Mouse (Mus musculus) neural tube, embryonic 13.5 days (tissue): Measurements from ENCODE around the gene Cdhr5. TPM values are rescaled to one million over a fixed set of nuclear protein-coding genes. Genes with fewer than 3 reads are reported as not detected.

ENCODE experiments used
- ATAC-seq: fragments of 200-750 bp; cut with Nextera tagmentation; 2 replicates; pipeline ENCODE4 v1.8.0; 2017; ENCODE audit warnings: low read depth, mild to moderate bottlenecking, moderate TSS enrichment, moderate library complexity
- H3K27ac ChIP-seq: fragments of 300-500 bp; sonication (generic); replicated peaks from 2 replicates; pipeline ENCODE4 v1.5.1; 2015; ENCODE audit warnings: moderate library complexity, mild to moderate bottlenecking, inconsistent platforms
- H3K27me3 ChIP-seq: fragments of 300-500 bp; sonication (generic); 2 replicates; pipeline ENCODE4 v1.6.1; 2015; ENCODE audit warnings: mild to moderate bottlenecking, inconsistent platforms
- H3K36me3 ChIP-seq: fragments of 300-500 bp; sonication (generic); 2 replicates; pipeline ENCODE4 v1.6.1; 2015; ENCODE audit warnings: mild to moderate bottlenecking, inconsistent platforms
- H3K4me1 ChIP-seq: fragments of 300-500 bp; sonication (generic); replicated peaks from 2 replicates; pipeline ENCODE4 v1.6.1; 2015; ENCODE audit warnings: inconsistent platforms
- H3K4me2 ChIP-seq: fragments of 300-500 bp; sonication (generic); 2 replicates; pipeline ENCODE4 v1.6.1; 2015; ENCODE audit warnings: inconsistent platforms, mild to moderate bottlenecking, moderate library complexity
- H3K4me3 ChIP-seq: fragments of 300-500 bp; sonication (generic); 2 replicates; pipeline ENCODE4 v1.5.1; 2015; ENCODE audit warnings: mild to moderate bottlenecking, inconsistent platforms
- H3K9ac ChIP-seq: fragments of 300-500 bp; sonication (generic); 2 replicates; pipeline ENCODE4 v1.6.1; 2015; ENCODE audit warnings: moderate library complexity, mild to moderate bottlenecking, inconsistent platforms
- H3K9me3 ChIP-seq: fragments of 300-500 bp; sonication (generic); 2 replicates; pipeline ENCODE4 v1.6.1; 2016; ENCODE audit warnings: inconsistent platforms
- WGBS: fragments of 180-500 bp; shearing (Covaris S2); methylation state at CpG from one replicate; pipeline ENCODE4 v1.1.7; 2015; 5-methylcytosine and 5-hydroxymethylcytosine counted together
- polyA plus RNA-seq: library from polyadenylated mRNA; unstranded; fragments of >200 nt; fragmentation: Nextera tagmentation; extraction: Ambion mirVana; gene quantifications from 2 replicates; pipeline ENCODE4 v1.2.1, GENCODE M21; 2015

The Cdhr5 gene
- not detected in 2 replicates for polyA plus RNA-seq

DNA sequence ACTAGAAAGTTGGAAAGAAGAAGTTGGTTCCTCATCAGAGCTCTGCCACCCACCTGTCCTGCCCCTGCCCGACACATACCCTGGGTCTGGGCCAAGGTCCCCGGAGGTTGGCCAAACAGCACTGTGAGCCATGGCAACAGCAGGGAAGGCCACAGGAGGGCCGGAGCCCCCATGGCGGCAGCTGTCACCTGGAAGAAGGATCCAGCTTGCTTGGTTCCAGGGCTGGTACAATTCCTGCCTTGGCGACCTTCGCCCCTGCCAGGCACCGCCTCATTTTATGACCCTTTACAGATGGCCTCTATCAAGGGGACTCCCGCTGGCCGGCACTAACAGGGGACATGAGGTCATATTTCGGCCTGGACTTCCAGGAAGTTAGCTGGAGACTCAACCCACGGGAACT is at the start of gene Cdhr5:
Gene Cdhr5 (minus strand): TSS at position 241 of the 400 bp plus-strand sequence.
- Histone ChIP-seq H3K4me2 (no peak within 1 kb of the TSS), H3K9ac (no peak within 1 kb of the TSS; the same call in 1 of the 2 replicates), H3K27me3 (peaks cover 28% of the 10 kb centered on the region), H3K4me1 (peaks cover 11% of the 10 kb centered on the region; the same call in 1 of the 2 replicates), H3K36me3 (no peaks in the 10 kb centered on the region), H3K4me3 (no peak within 1 kb of the TSS), H3K27ac (no peak within 1 kb of the TSS), H3K9me3 (no peaks in the 10 kb centered on the region)
- no peak for ATAC-seq
- 22% methylated on average over 11 of the region's 11 CpGs for WGBS

- ATAC-seq: no peak
- H3K4me3 ChIP-seq: no peak overlapping the region
- peaks cover 39% of the 10 kb centered on the region for H3K4me1 ChIP-seq
- H3K9me3 ChIP-seq: no peaks in the 10 kb centered on the region
- peak overlapping the region; percentile 16; the same call in 1 of the 2 replicates for H3K4me2 ChIP-seq
- no peak overlapping the region for H3K9ac ChIP-seq
- no peak overlapping the region for H3K27ac ChIP-seq
- peaks cover 43% of the 10 kb centered on the region for H3K36me3 ChIP-seq
- H3K27me3 ChIP-seq: no peaks in the 10 kb centered on the region
- 90% methylated on average over 1 of the region's 1 CpGs for WGBS
Measured at GRCm38 (mm10) chr7:141324686-141325085, 48.1 kb upstream of the Cdhr5 start.

GRCm38 (mm10) chr7:141319446-141319845 is 42.9 kb upstream of the Cdhr5 start:
- 81% methylated on average over 2 of the region's 2 CpGs for WGBS
- Histone ChIP-seq H3K9ac (no peak overlapping the region), H3K4me2 (no peak overlapping the region), H3K27me3 (no peaks in the 10 kb centered on the region), H3K9me3 (no peaks in the 10 kb centered on the region), H3K4me1 (peaks cover 5% of the 10 kb centered on the region), H3K36me3 (peaks cover 96% of the 10 kb centered on the region), H3K4me3 (no peak overlapping the region), H3K27ac (no peak overlapping the region)
- ATAC-seq: no peak

GRCm38 (mm10) chr7:141317619-141318132 is 41.1 kb upstream of the Cdhr5 start:
- Histone ChIP-seq H3K36me3 (peaks cover 99% of the 10 kb centered on the region), H3K4me3 (no peak overlapping the region), H3K27ac (no peak overlapping the region), H3K9ac (no peak overlapping the region), H3K27me3 (no peaks in the 10 kb centered on the region), H3K9me3 (no peaks in the 10 kb centered on the region), H3K4me1 (no peaks in the 10 kb centered on the region), H3K4me2 (no peak overlapping the region)
- WGBS: 88% methylated on average over 1 of the region's 1 CpGs
- no peak for ATAC-seq

DNA sequence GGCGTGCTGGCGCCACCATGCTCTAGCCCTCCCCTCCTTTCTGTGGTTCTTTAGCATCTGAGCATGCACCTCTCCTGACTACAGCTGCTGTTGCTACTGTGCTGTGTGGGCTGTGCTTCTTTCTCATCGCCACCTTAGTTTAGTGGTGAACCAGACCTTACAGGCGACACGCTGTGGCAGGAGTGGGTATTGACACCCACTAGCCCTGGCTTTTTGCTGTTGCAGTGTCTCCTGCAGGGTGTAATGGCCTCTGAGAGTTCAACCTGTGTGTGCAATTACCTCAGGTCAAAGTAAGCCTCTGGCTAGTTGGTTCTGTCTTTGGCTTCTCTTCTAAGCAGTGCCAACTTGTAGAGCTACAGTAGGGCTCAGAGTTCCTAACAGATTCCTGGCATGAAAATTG is 39.4 kb upstream of the Cdhr5 start:
- Histone ChIP-seq H3K27me3 (no peaks in the 10 kb centered on the region), H3K9me3 (no peaks in the 10 kb centered on the region), H3K4me1 (no peaks in the 10 kb centered on the region), H3K4me2 (no peak overlapping the region), H3K27ac (no peak overlapping the region), H3K4me3 (no peak overlapping the region), H3K9ac (no peak overlapping the region), H3K36me3 (peaks cover 99% of the 10 kb centered on the region)
- ATAC-seq: no peak
- 88% methylated on average over 5 of the region's 5 CpGs for WGBS

GRCm38 (mm10) chr7:141315076-141315475 is 38.5 kb upstream of the Cdhr5 start:
- Histone ChIP-seq H3K27ac (no peak overlapping the region), H3K27me3 (no peaks in the 10 kb centered on the region), H3K9me3 (no peaks in the 10 kb centered on the region), H3K4me3 (no peak overlapping the region), H3K9ac (no peak overlapping the region), H3K36me3 (peaks cover 98% of the 10 kb centered on the region), H3K4me2 (no peak overlapping the region), H3K4me1 (no peaks in the 10 kb centered on the region)
- WGBS: 92% methylated on average over 8 of the region's 8 CpGs
- no peak for ATAC-seq

DNA sequence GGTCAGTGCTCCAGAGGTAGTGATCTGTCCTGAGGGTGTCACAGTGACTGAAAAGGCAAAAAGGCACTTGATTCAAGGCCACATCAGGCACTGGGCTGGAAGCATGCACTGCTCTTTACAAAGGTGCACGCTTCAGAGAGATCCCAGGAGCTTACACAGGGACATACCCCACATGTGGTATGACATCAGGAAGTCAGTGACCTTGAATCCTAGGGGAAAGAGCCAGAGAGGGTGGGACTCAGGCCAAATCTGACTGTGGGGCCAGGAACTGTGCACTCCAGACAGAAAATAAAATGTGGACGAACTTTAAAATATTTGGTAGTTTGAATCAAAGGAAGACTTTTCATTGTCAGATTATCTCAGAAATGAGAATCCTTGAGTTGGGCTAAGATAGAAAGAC is 37.8 kb upstream of the Cdhr5 start:
- H3K4me3 ChIP-seq: no peak overlapping the region
- WGBS: 99% methylated on average over 2 of the region's 2 CpGs
- H3K27me3 ChIP-seq: no peaks in the 10 kb centered on the region
- no peak overlapping the region for H3K9ac ChIP-seq
- H3K27ac ChIP-seq: no peak overlapping the region
- peaks cover 99% of the 10 kb centered on the region for H3K36me3 ChIP-seq
- no peak overlapping the region for H3K4me2 ChIP-seq
- no peaks in the 10 kb centered on the region for H3K4me1 ChIP-seq
- no peaks in the 10 kb centered on the region for H3K9me3 ChIP-seq
- no peak for ATAC-seq

DNA sequence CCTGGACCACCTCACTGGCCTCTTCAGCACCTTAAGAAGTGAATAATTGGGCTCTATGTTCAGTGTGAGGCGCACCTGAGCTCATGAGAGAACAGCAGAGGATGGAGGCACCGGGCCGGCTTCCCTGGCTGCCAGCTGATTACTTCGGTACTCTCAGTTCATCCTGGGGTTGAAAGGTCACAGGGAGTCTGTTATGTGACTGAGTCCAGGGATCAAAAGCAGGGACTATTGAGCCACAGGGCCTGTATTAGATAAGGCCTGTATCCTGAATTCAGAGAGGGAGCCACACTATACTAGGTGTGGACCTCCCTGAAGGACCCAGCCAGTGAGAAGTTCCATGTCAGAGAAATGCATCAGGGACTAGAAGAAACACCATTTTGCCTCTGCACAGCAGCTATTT is 28.0 kb upstream of the Cdhr5 start:
- no peak overlapping the region for H3K27ac ChIP-seq
- H3K9me3 ChIP-seq: no peaks in the 10 kb centered on the region
- peaks cover 98% of the 10 kb centered on the region for H3K36me3 ChIP-seq
- H3K4me2 ChIP-seq: no peak overlapping the region
- ATAC-seq: no peak
- H3K4me3 ChIP-seq: no peak overlapping the region
- H3K4me1 ChIP-seq: no peaks in the 10 kb centered on the region
- no peaks in the 10 kb centered on the region for H3K27me3 ChIP-seq
- WGBS: 91% methylated on average over 4 of the region's 4 CpGs
- H3K9ac ChIP-seq: no peak overlapping the region

DNA sequence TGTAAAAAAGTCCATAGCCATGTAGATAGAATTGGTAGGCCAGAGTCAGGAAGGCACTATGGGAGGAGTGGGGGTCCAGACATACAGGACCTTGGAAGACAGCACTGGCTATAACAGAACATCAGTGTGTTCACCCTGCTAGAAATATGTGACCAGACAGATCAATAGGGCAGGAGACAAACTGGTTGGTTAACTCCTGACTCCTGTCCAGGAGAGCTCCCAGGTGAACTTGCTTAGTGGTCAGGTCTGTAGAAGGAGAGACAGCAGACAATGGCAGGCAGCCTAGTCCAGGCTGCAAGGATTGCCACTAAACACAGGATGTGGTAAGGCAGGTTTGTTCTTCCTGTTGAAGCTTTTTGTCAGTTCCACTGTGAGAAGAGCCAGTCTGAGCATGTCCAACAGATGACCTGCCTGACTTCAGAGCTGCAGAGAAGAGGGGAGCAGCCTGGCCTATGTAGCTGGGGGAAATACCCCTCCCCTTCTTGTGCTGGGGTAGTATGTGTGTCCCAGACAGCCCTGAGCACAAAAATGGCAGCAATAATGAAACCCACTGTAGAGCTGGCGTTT is 26.2 kb upstream of the Cdhr5 start:
- Histone ChIP-seq H3K4me3 (no peak overlapping the region), H3K9ac (no peak overlapping the region), H3K27me3 (no peaks in the 10 kb centered on the region), H3K36me3 (peaks cover 96% of the 10 kb centered on the region), H3K27ac (no peak overlapping the region), H3K4me1 (no peaks in the 10 kb centered on the region), H3K9me3 (no peaks in the 10 kb centered on the region), H3K4me2 (no peak overlapping the region)
- WGBS: 84% methylated on average over 1 of the region's 1 CpGs
- no peak for ATAC-seq

- Histone ChIP-seq H3K36me3 (peaks cover 96% of the 10 kb centered on the region), H3K9me3 (no peaks in the 10 kb centered on the region), H3K27ac (no peak overlapping the region), H3K4me2 (no peak overlapping the region), H3K4me3 (no peak overlapping the region), H3K4me1 (no peaks in the 10 kb centered on the region), H3K9ac (no peak overlapping the region), H3K27me3 (peaks cover 2% of the 10 kb centered on the region)
- no peak for ATAC-seq
- WGBS: 97% methylated on average over 9 of the region's 9 CpGs
Measured at GRCm38 (mm10) chr7:141301386-141301785, 24.8 kb upstream of the Cdhr5 start.

DNA sequence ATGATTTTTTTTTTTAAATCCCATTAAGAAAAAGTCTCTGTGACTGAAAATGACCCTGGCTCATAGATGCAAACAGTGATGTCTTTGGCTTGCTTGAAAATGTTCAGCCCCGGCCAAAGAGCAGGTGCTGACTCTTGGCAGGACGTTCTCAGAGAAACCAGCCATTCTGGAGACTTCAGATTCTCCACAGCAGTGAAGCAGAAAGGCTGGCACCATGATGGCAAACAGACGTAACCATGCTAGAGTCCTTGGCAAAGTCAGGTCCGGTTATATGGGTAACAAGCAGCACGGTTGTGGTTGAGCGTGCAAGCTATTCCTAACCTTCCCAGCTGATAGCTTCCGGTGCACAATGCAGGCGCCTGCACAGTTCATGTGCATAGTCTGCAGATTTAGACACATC is 22.6 kb upstream of the Cdhr5 start:
- peaks cover 7% of the 10 kb centered on the region for H3K4me1 ChIP-seq
- peaks cover 75% of the 10 kb centered on the region for H3K36me3 ChIP-seq
- WGBS: 97% methylated on average over 8 of the region's 8 CpGs

DNA sequence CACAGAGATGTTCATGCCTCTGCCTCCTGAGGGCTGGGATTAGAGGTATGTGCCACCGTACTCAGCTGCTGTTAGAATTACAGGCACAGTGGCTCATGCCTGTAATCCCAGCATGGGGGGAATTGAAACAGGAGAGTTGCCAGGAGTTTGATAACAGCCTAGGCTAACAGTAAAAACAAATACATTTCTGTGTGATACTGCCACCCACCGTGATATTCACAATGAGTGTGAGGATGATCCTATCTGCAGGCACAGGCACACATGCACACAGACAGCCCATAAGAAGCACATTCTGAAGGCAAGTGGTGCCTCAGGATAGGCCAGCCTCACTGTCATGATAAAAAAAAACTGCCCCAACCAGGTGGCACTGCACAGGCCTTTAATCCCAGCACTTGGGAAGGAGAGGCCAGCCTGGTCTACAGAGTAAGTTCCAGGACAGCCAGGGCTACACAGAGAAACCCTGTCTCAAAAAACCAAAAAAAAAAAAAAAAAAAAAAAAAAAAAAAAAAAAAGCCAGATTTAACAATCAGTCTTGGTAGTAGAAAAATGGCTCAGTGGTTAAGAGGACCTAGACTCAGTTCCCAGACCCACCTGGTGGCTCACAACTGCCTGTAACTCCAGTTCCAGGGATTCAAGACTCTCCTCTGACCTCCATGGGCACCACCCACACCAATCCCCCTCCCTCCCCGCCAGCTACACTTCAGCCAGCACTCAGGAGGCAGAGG is 21.5 kb upstream of the Cdhr5 start:
- no peak overlapping the region for H3K4me3 ChIP-seq
- H3K4me2 ChIP-seq: no peak overlapping the region
- H3K27ac ChIP-seq: no peak overlapping the region
- peaks cover 35% of the 10 kb centered on the region for H3K27me3 ChIP-seq
- H3K36me3 ChIP-seq: peaks cover 65% of the 10 kb centered on the region
- WGBS: 81% methylated on average over 3 of the region's 3 CpGs
- H3K9me3 ChIP-seq: no peaks in the 10 kb centered on the region
- peaks cover 15% of the 10 kb centered on the region for H3K4me1 ChIP-seq
- no peak for ATAC-seq
- no peak overlapping the region for H3K9ac ChIP-seq

More for the DNA sequence above, 22.6 kb upstream of the Cdhr5 start:
- H3K27me3 ChIP-seq: peaks cover 24% of the 10 kb centered on the region
- no peak overlapping the region for H3K4me3 ChIP-seq
- no peak for ATAC-seq
- no peak overlapping the region for H3K4me2 ChIP-seq
- H3K9ac ChIP-seq: no peak overlapping the region
- H3K27ac ChIP-seq: no peak overlapping the region
- no peaks in the 10 kb centered on the region for H3K9me3 ChIP-seq
